Mouse (Mus musculus) CH12.LX (cell line): ENCODE measurements around the gene Glp2r.

Experiments
- BHLHE40 ChIP-seq: IDR thresholded peaks from 2 replicates; pipeline ENCODE4 v1.6.1; 2011; ENCODE audit warnings: mild to moderate bottlenecking, low read depth, low read length, improper control_type of control experiment
- CHD1 ChIP-seq: IDR thresholded peaks from 2 replicates; pipeline ENCODE4 v1.6.1; 2012; ENCODE audit warnings: low read depth, low read length, improper control_type of control experiment, inconsistent platforms
- CHD2 ChIP-seq: IDR thresholded peaks from 2 replicates; pipeline ENCODE4 v1.6.1; 2011; ENCODE audit warnings: low read length, improper control_type of control experiment
- CTCF ChIP-seq, 2 experiments: IDR thresholded peaks in 1 of 2; conservative IDR thresholded peaks in 1 of 2; 2 replicates each; pipeline ENCODE4 v1.5.1; 2011 to 2012; ENCODE audit warnings: low read depth in 2 of 2, low read length in 2 of 2, improper control_type of control experiment in 1 of 2, inconsistent platforms in 1 of 2, mild to moderate bottlenecking in 1 of 2, moderate library complexity in 1 of 2
- E2F4 ChIP-seq: IDR thresholded peaks from 2 replicates; pipeline ENCODE4 v1.6.1; 2011; ENCODE audit warnings: low read depth, low read length, improper control_type of control experiment; ENCODE audit not compliant: insufficient replicate concordance
- EP300 ChIP-seq: IDR thresholded peaks from 2 replicates; pipeline ENCODE4 v1.6.1; 2011; ENCODE audit warnings: low read length, improper control_type of control experiment
- MAFK ChIP-seq: IDR thresholded peaks from 2 replicates; pipeline ENCODE4 v1.6.1; 2011; ENCODE audit warnings: low read length, improper control_type of control experiment; ENCODE audit not compliant: insufficient replicate concordance
- MYC ChIP-seq: IDR thresholded peaks from 2 replicates; pipeline ENCODE4 v1.6.1; 2011; ENCODE audit warnings: low read depth, mild to moderate bottlenecking, improper control_type of control experiment, low read length
- POLR2A ChIP-seq: IDR thresholded peaks from 2 replicates; pipeline ENCODE4 v1.6.1; 2011; ENCODE audit warnings: low read depth, mild to moderate bottlenecking, improper control_type of control experiment, low read length
- RCOR1 ChIP-seq: conservative IDR thresholded peaks from 2 replicates; pipeline ENCODE4 v1.6.1; 2012; ENCODE audit warnings: low read depth, mild to moderate bottlenecking, inconsistent platforms, low read length, improper control_type of control experiment
- UBTF ChIP-seq: IDR thresholded peaks from 2 replicates; pipeline ENCODE4 v1.6.1; 2012; ENCODE audit warnings: low read depth, mild to moderate bottlenecking, inconsistent platforms, low read length, improper control_type of control experiment, moderate library complexity
- USF1 ChIP-seq: IDR thresholded peaks from 2 replicates; pipeline ENCODE4 v1.6.1; 2014; ENCODE audit warnings: low read depth, mild to moderate bottlenecking, inconsistent platforms, low read length, improper control_type of control experiment
- ZMIZ1 ChIP-seq: IDR thresholded peaks from 2 replicates; pipeline ENCODE4 v1.6.1; 2012; ENCODE audit warnings: low read depth, mild to moderate bottlenecking, inconsistent platforms, low read length, improper control_type of control experiment

- TF ChIP-seq RCOR1 (no peak), UBTF (no peak), CHD1 (no peak), MYC (no peak), ZMIZ1 (no peak), CTCF (conservative IDR thresholded peaks at IDR 0.05 in 1 of 2, IDR thresholded peaks at IDR 0.05 in 1 of 2; ENCODE audit: low read depth in 2 of 2, low read length in 2 of 2) (no peak), EP300 (no peak), BHLHE40 (no peak), CHD2 (no peak), MAFK (no peak), USF1 (no peak), POLR2A (no peak), E2F4 (no peak)
These were observed 27.0 kb upstream of the Glp2r start, which contains the start of gene Dhrs7c for GRCm38 (mm10) chr11:67797931-67798330.
